Mouse (Mus musculus) olfactory bulb, adult 2 months (tissue): ENCODE results near the gene Ppip5k2. TPM values are rescaled to one million over a fixed set of nuclear protein-coding genes. Genes with fewer than 3 reads are reported as not detected.

Experiments used
- H3K27ac ChIP-seq: fragments of 200-500 bp; 2 replicates; pipeline ENCODE4 v1.5.1; 2012; ENCODE audit warnings: low read depth, low read length; ENCODE audit not compliant: insufficient read depth
- H3K4me1 ChIP-seq: fragments of 200-500 bp; 2 replicates; pipeline ENCODE4 v1.6.1; 2012; ENCODE audit warnings: low read length; ENCODE audit not compliant: control insufficient read depth, insufficient read depth
- H3K4me3 ChIP-seq: fragments of 200-500 bp; 2 replicates; pipeline ENCODE4 v1.5.1; 2012; ENCODE audit warnings: mild to moderate bottlenecking, low read depth, low read length, moderate library complexity; ENCODE audit not compliant: insufficient read depth
- CTCF ChIP-seq: fragments of 200-500 bp; IDR thresholded peaks from 2 replicates; pipeline ENCODE4 v1.5.1; 2012; ENCODE audit warnings: low read depth, mild to moderate bottlenecking, low read length, moderate library complexity; ENCODE audit not compliant: insufficient read depth
- POLR2A ChIP-seq: fragments of 200-500 bp; IDR thresholded peaks from 2 replicates; pipeline ENCODE4 v1.6.1; 2012; ENCODE audit warnings: mild to moderate bottlenecking, low read depth, low read length, moderate library complexity; ENCODE audit not compliant: insufficient read depth
- WGBS: fragments of 180-500 bp; shearing (Covaris S2); methylation state at CpG from one replicate; pipeline ENCODE4 v1.1.7; 2018; 5-methylcytosine and 5-hydroxymethylcytosine counted together
- polyA plus RNA-seq: library from polyadenylated mRNA; stranded (reverse); fragments of >200 nt; gene quantifications from 2 replicates; pipeline ENCODE4 v1.2.4, GENCODE M21; 2012; ENCODE audit warnings: low replicate concordance; ENCODE audit not compliant: missing spikeins, insufficient read depth, insufficient read length

The Ppip5k2 gene
- polyA plus RNA-seq, 1 experiment = not detected

GRCm38 (mm10) chr1:97660687-97661405 lies 109.4 kb downstream of the Ppip5k2 start:
- TF ChIP-seq POLR2A (0 out of 2 replicates have a peak, but pooled peaks have one; percentile 3), CTCF (0 out of 2 replicates have a peak, but pooled peaks have one; percentile 11)
- peak overlapping the region; percentile 95 for H3K27ac ChIP-seq
- peaks cover 2% of the 10 kb centered on the region; the same call in 1 of the 2 replicates for H3K4me1 ChIP-seq
- peak overlapping the region; percentile 94 for H3K4me3 ChIP-seq
- WGBS = under 1% methylated on average over 92 of the region's 93 CpGs

GRCm38 (mm10) chr1:97659405-97659804 lies 110.8 kb downstream of the Ppip5k2 start:
- WGBS = 11% methylated on average over 7 of the region's 7 CpGs
- peak overlapping the region; percentile 32 for H3K4me3 ChIP-seq
- TF ChIP-seq POLR2A (no peak), CTCF (no peak)
- peaks cover 2% of the 10 kb centered on the region; the same call in 1 of the 2 replicates for H3K4me1 ChIP-seq
- H3K27ac ChIP-seq = no peak overlapping the region; the same call in 1 of the 2 replicates

GRCm38 (mm10) chr1:97657786-97658185 lies 112.4 kb downstream of the Ppip5k2 start:
- Histone ChIP-seq H3K4me1 (peaks cover 4% of the 10 kb centered on the region), H3K27ac (0 out of 2 replicates have a peak overlapping the region, but pooled peaks have one; percentile 34), H3K4me3 (peak overlapping the region; percentile 36)
- 30% methylated on average over 2 of the region's 2 CpGs for WGBS
- no peak for TF ChIP-seq POLR2A
- TF ChIP-seq CTCF = no peak

- no peak overlapping the region for H3K27ac ChIP-seq
- TF ChIP-seq POLR2A (no peak), CTCF (no peak)
These were observed 113.0 kb downstream of the Ppip5k2 start for GRCm38 (mm10) chr1:97657201-97657600.

More at GRCm38 (mm10) chr1:97657201-97657600, 113.0 kb downstream of the Ppip5k2 start:
- Histone ChIP-seq H3K4me1 (peaks cover 2% of the 10 kb centered on the region; the same call in 1 of the 2 replicates), H3K4me3 (0 out of 2 replicates have a peak overlapping the region, but pooled peaks have one; percentile 3)
- WGBS = 54% methylated on average over 2 of the region's 2 CpGs

Other genes starting within 250 kb of the Ppip5k2 start
- not detected in 2 replicates for gene D1Ertd622e, start 108.3 kb downstream of the Ppip5k2 start, polyA plus RNA-seq
- gene Gin1, start 239 bp downstream of the Ppip5k2 start, polyA plus RNA-seq = not detected in 2 replicates